In the genomic region with DNA sequence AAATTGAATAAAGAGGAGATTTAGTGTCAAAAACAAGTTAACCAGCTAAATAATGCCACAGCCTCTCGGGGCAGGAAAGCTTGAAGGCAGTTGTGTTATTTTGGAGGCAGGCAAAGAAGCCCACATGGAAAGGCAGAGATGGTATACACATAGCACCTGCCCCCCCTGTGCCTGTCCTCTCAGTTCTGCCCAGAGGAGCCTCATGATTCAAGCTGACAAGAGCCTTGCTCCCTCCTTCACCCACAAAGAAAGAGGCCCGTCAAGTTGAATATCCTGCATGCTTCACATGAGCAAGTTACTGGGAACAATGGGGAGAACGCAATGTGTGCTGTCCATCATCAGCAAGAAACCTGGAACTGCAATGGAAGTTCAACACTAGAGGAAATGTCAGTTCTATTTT, we compare ENCODE assay signal across 16 mouse cellular contexts.
"Had no signal": no experiment of that assay in that cellular context is flagged by ENCODE, and none has a peak within 500 bp of the region (broad histone marks: within the 10 kb centered on the region; RNA-seq: fewer than 3 reads in every experiment).

No protein-coding gene starts in this region.

- ATAC-seq: liver, embryonic 12.5 days; midbrain, embryonic 13.5 days had no signal

- DNase-seq: kidney, adult 8-10 months; kidney, postnatal 25 days; layer of hippocampus, adult 9-11 months; layer of hippocampus, postnatal 36 days; lung, embryonic 14.5 days; lung, postnatal 10 days; lung, postnatal 4 days; right cerebral cortex, postnatal 4 days; spleen, adult 18-20 months; thymus, adult 2 months; thymus, postnatal 25 days had no signal

- H3K36me3 ChIP-seq: limb, embryonic 15.5 days; liver, embryonic 12.5 days; midbrain, embryonic 13.5 days; neural tube, embryonic 15.5 days; stomach, embryonic 15.5 days had no signal

- H3K9ac ChIP-seq: limb, embryonic 15.5 days; liver, embryonic 12.5 days; lung, embryonic 14.5 days; midbrain, embryonic 13.5 days; neural tube, embryonic 15.5 days; stomach, embryonic 15.5 days had no signal

- H3K27me3 ChIP-seq: limb, embryonic 15.5 days; liver, embryonic 12.5 days; midbrain, embryonic 13.5 days; neural tube, embryonic 15.5 days; stomach, embryonic 15.5 days had no signal

- H3K4me2 ChIP-seq: limb, embryonic 15.5 days; liver, embryonic 12.5 days; lung, embryonic 14.5 days; midbrain, embryonic 13.5 days; neural tube, embryonic 15.5 days; stomach, embryonic 15.5 days had no signal

- H3K4me1 ChIP-seq: limb, embryonic 15.5 days; liver, embryonic 12.5 days; neural tube, embryonic 15.5 days; stomach, embryonic 15.5 days had no signal

- H3K27ac ChIP-seq: limb, embryonic 15.5 days; liver, embryonic 12.5 days; midbrain, embryonic 13.5 days; neural tube, embryonic 15.5 days; stomach, embryonic 15.5 days had no signal

- H3K4me3 ChIP-seq: limb, embryonic 15.5 days; liver, embryonic 12.5 days; midbrain, embryonic 13.5 days; neural tube, embryonic 15.5 days; stomach, embryonic 15.5 days had no signal

- H3K9me3 ChIP-seq: limb, embryonic 15.5 days; liver, embryonic 12.5 days; midbrain, embryonic 13.5 days; neural tube, embryonic 15.5 days; stomach, embryonic 15.5 days had no signal
